Mouse (Mus musculus): ENCODE measurements around the gene Olfr740.

The Olfr740 gene

DNA sequence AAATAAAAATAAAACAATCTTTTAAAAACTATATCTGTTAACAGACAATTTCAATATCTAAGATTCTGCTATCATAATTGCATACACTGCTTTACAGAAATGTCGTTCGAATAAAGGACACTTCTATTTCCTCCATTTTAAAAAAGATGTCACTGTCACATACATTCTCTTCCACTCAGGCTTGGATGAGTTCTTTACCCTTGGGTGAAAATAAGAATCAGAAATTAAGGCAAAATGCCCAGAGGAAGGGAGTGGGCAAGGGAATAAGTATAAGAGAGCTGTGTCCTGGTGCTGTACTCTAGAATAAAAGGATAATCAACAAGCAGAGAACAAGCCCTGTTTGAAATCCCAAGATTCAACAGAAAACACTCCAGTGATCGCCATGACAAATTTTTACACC, at the start of gene Olfr740:
Olfr740 (plus strand) TSS at position 301 of the 400 bp plus-strand sequence.
- no peak for DNase-seq (ENCODE audit: low spot score)

DNA sequence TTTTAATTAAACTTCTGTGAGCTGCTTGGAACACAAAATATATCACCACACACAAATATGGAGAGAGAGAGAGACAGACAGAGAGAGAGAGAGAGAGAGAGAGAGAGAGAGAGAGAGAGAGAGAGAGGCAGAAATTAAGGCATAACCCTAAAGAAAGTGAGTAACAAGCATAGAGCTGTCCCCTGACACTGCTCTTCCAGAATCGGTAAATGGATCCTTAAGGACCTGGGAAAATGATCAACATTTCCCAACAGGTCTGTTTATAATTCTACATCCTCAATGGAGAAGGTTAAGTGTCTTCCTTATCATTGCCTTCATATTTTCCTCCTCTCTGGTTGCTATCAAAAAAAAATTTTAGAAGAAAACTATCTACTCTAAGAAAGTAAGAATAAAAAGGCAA, 38.1 kb upstream of the Olfr740 start, which contains the start of gene Olfr738:
Olfr738 (plus strand) TSS at position 301 of the 400 bp plus-strand sequence.
- DNase-seq (ENCODE audit: low spot score): no peak

DNA sequence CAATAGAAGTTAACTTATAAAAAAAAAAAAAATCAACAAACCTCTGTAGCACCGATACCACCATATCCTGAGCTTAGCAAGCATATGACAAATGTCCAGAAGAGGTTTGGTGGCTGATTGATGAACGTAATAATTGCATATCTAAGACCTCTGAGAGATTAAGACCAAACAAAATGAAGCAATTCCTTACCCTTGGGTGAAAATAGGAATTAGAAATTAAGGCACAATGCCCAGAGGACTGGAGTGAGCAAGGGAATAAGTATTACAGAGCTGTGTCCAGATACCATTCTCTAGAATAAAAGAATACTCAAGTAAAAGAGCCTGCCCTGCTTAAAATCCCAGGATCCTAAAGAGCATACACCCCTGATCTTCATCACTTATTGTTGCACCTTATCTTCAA, 27.0 kb upstream of the Olfr740 start, which contains the start of gene Olfr739:
Olfr739 (plus strand) TSS at position 301 of the 400 bp plus-strand sequence.
- no peak for DNase-seq (ENCODE audit: low spot score)

DNA sequence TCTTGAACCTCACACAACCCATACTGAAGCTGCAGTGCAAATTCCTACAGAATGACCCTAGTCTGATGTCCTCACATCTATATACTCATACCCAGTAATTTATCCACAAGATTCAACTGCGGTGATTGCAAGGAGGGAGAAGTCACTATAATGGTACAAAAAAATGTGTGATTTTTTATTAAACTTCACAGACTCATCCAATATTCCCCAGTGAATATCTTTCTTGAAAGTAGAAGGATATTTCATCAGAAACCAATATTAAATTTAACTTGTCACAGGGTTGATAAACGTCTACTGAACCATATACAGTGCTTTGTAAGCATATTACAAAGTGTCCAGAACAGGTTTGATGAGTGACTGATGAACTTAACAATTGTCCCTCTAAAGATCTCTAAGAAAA, 27.1 kb downstream of the Olfr740 start, which contains the start of gene Olfr741:
Olfr741 (plus strand) TSS at position 301 of the 400 bp plus-strand sequence.
- DNase-seq (ENCODE audit: low spot score): no peak

DNA sequence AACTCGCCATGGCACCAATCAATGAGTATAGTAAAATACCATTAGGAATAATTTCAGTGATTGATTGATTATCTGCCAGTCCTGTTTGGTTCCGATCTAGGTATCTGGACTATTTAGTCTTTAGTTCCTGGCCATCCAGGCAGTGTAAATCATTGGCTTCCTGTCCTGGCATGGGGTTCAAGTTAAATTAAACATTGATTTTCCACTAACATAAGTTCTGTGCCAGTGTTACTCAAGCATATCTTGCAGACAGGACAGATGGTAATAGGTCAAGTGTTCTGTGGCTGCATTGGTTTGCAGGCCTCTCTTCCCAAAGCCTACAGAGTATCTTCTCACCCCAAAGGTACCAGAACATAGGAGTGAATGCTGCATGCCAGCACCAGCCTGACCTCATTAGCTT, 33.1 kb downstream of the Olfr740 start:
- no peak for DNase-seq (ENCODE audit: low spot score)

DNA sequence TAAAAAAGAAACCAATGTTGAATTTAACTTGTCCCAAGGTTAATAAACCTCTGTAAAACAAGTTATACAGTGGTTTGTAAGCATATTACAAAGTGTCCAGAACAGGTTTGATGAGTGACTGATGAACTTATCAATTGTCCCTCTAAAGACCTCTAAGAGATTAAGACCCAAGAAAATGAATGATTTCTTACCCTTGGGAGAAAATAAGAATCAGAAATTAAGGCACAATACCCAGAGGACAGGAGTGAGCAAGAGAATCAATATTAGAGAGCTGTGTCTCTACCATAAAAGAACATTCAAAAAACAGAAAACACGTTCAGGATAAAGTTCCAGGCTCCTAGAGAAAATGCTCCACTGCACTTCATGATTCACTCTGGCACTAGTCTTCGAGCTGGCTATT, 58.0 kb downstream of the Olfr740 start, which contains the start of gene Olfr742:
Olfr742 (plus strand) TSS at position 301 of the 400 bp plus-strand sequence.
- DNase-seq (ENCODE audit: low spot score): no peak

Data from urinary bladder, postnatal 10 days (tissue).